Mouse (Mus musculus) brain, embryonic 14.5 days (tissue): ENCODE measurements around the gene Nckipsd.

Experiments used
- CTCF ChIP-seq: fragments of 200-500 bp; IDR thresholded peaks from 2 replicates; pipeline ENCODE4 v1.5.1; 2012; ENCODE audit warnings: inconsistent platforms, mild to moderate bottlenecking, moderate library complexity, borderline replicate concordance; ENCODE audit not compliant: insufficient read depth, insufficient read length; ENCODE audit errors: extremely low read depth
- POLR2A ChIP-seq: fragments of 200-500 bp; IDR thresholded peaks from 2 replicates; pipeline ENCODE4 v1.6.1; 2012; ENCODE audit warnings: mild to moderate bottlenecking, inconsistent platforms, borderline replicate concordance; ENCODE audit not compliant: poor library complexity, insufficient read depth, insufficient read length, severe bottlenecking; ENCODE audit errors: extremely low read depth

DNA sequence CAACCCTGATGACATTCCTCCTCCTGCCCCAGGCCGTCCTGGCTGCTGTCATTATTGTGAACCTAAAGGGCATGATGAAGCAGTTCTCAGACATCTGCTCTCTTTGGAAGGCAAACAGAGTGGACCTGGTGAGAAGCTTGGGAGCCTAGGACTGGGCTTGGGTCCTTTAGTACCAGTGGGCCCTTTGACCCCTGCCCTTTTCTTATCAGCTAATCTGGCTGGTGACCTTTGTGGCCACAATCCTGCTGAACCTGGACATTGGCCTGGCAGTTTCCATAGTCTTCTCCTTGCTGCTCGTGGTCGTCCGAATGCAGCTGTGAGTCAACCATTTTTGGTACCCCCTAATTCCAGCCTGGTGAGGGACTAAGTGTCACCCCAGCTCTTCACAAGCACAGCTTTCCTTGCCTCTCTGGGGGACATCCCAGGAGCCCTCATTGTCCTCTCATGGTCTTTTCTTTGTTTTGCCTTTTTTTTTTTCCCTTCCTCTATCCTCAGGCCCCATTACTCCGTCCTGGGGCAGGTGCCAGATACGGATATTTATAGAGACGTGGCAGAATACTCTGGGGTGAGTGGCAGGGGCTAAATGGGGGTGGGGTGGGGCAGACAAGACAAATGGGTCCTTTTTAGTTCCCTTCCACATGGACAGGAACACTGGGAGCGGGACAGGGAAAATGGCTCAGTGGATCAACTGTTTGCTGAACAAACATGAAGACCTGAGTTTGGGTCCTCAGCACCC is 50.8 kb downstream of the Nckipsd start:
- TF ChIP-seq CTCF (no peak), POLR2A (no peak)
